Mouse (Mus musculus) stomach, postnatal 0 days (tissue): ENCODE measurements at regions not wholly inside any gene's neighbourhood (a gene's known extent, or its start where the extent isn't known, plus 50 kb on each side); places are given as distances from the start of the nearest gene placed in this dataset.

Experiments used
- CTCF ChIP-seq: IDR thresholded peaks from 2 replicates; pipeline ENCODE4 v1.5.1; 2016; ENCODE audit warnings: antibody characterized with exemption, low read depth, mild to moderate bottlenecking, moderate library complexity
- EP300 ChIP-seq: optimal IDR thresholded peaks from 2 replicates; pipeline ENCODE3; 2016; ENCODE audit warnings: antibody characterized with exemption

DNA sequence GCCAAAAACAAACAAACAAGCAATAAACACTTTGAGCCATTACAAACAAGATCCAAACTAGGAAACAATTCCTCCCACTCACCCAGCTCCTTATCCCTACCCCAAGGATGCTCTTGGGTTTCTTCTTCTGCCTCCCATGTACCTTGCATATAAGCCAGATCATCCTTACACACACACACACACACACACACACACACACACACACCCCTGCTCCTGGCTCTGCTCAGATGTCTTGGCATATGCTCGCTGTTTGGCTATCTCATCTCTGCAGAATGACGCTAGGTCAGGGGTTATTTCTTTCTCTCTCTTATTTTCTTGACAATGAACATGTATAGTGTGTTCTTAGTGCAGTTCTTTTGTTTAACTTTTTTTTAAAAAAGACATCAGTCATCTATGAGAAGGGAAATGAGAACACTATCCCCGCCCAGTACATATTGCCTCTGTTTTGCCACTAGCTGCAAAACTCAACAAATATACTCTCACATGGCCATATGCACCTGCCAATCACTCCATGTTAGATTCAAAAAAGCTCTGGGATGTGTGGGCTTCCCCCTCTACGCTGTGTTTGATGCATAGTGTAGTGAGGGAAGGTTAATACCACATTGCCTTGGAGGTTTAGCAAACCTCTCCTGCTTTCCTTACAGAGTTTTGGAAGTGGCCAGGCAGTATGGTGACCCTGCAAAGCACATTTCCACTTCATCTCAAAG is 138.4 kb downstream of the Rybp start:
- no peak for TF ChIP-seq CTCF
- no peak for TF ChIP-seq EP300
